Mouse (Mus musculus) embryo, embryonic 11.5 days (tissue): Measurements from ENCODE around the gene 4930568D16Rik.
A peak's percentile ranks its signal among the peaks of the same experiment; 100 is the strongest.

ENCODE experiments used
- DNase-seq: peaks from one replicate; pipeline ENCODE4 v3.0.0-alpha.2; 2012; ENCODE audit warnings: low read depth, low spot score

4930568D16Rik gene

GRCm38 (mm10) chr2:35342605-35343004 lies 24.9 kb downstream of the 4930568D16Rik start:
- no peak for DNase-seq

GRCm38 (mm10) chr2:35338707-35339106 lies 28.8 kb downstream of the 4930568D16Rik start:
- no peak for DNase-seq

- no peak for DNase-seq
Observed at GRCm38 (mm10) chr2:35338036-35338435, 29.5 kb downstream of the 4930568D16Rik start.

GRCm38 (mm10) chr2:35337419-35337818 lies 30.1 kb downstream of the 4930568D16Rik start:
- no peak for DNase-seq

- DNase-seq, result peak; percentile 98
Observed at GRCm38 (mm10) chr2:35336388-35337280, 30.9 kb downstream of the 4930568D16Rik start, which contains the start of gene Stom. TSS of gene Stom (minus strand) at chr2:35336976.

GRCm38 (mm10) chr2:35335620-35336019 lies 31.9 kb downstream of the 4930568D16Rik start:
- no peak for DNase-seq

GRCm38 (mm10) chr2:35333670-35334069 lies 33.9 kb downstream of the 4930568D16Rik start:
- DNase-seq, result no peak

GRCm38 (mm10) chr2:35331205-35331604 lies 36.3 kb downstream of the 4930568D16Rik start:
- DNase-seq, result no peak

- DNase-seq, result no peak
Observed at GRCm38 (mm10) chr2:35329061-35329460, 38.5 kb downstream of the 4930568D16Rik start.

- DNase-seq, result no peak
Observed at GRCm38 (mm10) chr2:35328064-35328792, 39.3 kb downstream of the 4930568D16Rik start.

GRCm38 (mm10) chr2:35327583-35327982 lies 39.9 kb downstream of the 4930568D16Rik start:
- DNase-seq, result no peak

GRCm38 (mm10) chr2:35326931-35327330 lies 40.6 kb downstream of the 4930568D16Rik start:
- no peak for DNase-seq

- DNase-seq, result no peak
Observed at GRCm38 (mm10) chr2:35325930-35326329, 41.6 kb downstream of the 4930568D16Rik start.

- DNase-seq, result no peak
Observed at GRCm38 (mm10) chr2:35322404-35323164, 44.9 kb downstream of the 4930568D16Rik start.

GRCm38 (mm10) chr2:35320399-35320798 lies 47.1 kb downstream of the 4930568D16Rik start:
- no peak for DNase-seq

GRCm38 (mm10) chr2:35318405-35318804 lies 49.1 kb downstream of the 4930568D16Rik start:
- no peak for DNase-seq

- no peak for DNase-seq
Observed at GRCm38 (mm10) chr2:35317604-35318003, 49.9 kb downstream of the 4930568D16Rik start.

- no peak for DNase-seq
Observed at GRCm38 (mm10) chr2:35314300-35314699, 53.2 kb downstream of the 4930568D16Rik start.

GRCm38 (mm10) chr2:35309906-35310493 lies 57.5 kb downstream of the 4930568D16Rik start:
- no peak for DNase-seq

- no peak for DNase-seq
Observed at GRCm38 (mm10) chr2:35308166-35308565, 59.4 kb downstream of the 4930568D16Rik start.
